Mouse (Mus musculus) neural tube, embryonic 12.5 days (tissue): ENCODE measurements around the gene Aldh3a2. TPM values are rescaled to one million over a fixed set of nuclear protein-coding genes. Genes with fewer than 3 reads are reported as not detected.
A peak's percentile ranks its signal among the peaks of the same experiment; 100 is the strongest.
"Not testable (repeated sequence)": the region's sequence is repeated elsewhere in the genome, so short reads cannot be mapped to it uniquely, and the experiment has no call there.

Source experiments
- ATAC-seq: fragments of 200-750 bp; cut with Nextera tagmentation; 2 replicates; pipeline ENCODE4 v1.8.0; 2017; ENCODE audit warnings: low read depth, mild to moderate bottlenecking, moderate TSS enrichment, moderate library complexity; ENCODE audit not compliant: low FRiP score
- H3K27ac ChIP-seq: fragments of 300-500 bp; sonication (generic); 2 replicates; pipeline ENCODE4 v1.5.1; 2016
- H3K27me3 ChIP-seq: fragments of 300-500 bp; sonication (generic); replicated peaks from 2 replicates; pipeline ENCODE4 v1.6.1; 2016; ENCODE audit warnings: mild to moderate bottlenecking
- H3K36me3 ChIP-seq: fragments of 300-500 bp; sonication (generic); 2 replicates; pipeline ENCODE4 v1.6.1; 2016; ENCODE audit warnings: mild to moderate bottlenecking
- H3K4me1 ChIP-seq: fragments of 300-500 bp; sonication (generic); 2 replicates; pipeline ENCODE4 v1.6.1; 2016
- H3K4me2 ChIP-seq: fragments of 300-500 bp; sonication (generic); replicated peaks from 2 replicates; pipeline ENCODE4 v1.6.1; 2016; ENCODE audit warnings: mild to moderate bottlenecking
- H3K4me3 ChIP-seq: fragments of 300-500 bp; sonication (generic); 2 replicates; pipeline ENCODE4 v1.5.1; 2016
- H3K9ac ChIP-seq: fragments of 300-500 bp; sonication (generic); 2 replicates; pipeline ENCODE4 v1.6.1; 2016; ENCODE audit warnings: mild to moderate bottlenecking
- H3K9me3 ChIP-seq: fragments of 300-500 bp; sonication (generic); 2 replicates; pipeline ENCODE4 v1.6.1; 2016; ENCODE audit warnings: mild to moderate bottlenecking
- WGBS: fragments of 180-500 bp; shearing (Covaris S2); methylation state at CpG from one replicate; pipeline ENCODE4 v1.1.7; 2016; 5-methylcytosine and 5-hydroxymethylcytosine counted together
- polyA plus RNA-seq: library from polyadenylated mRNA; unstranded; fragments of >200 nt; fragmentation: Nextera tagmentation; extraction: Ambion mirVana; gene quantifications from 2 replicates; pipeline ENCODE4 v1.2.1, GENCODE M21; 2016

Aldh3a2 gene
- polyA plus RNA-seq, 1 experiment from 2014 or later: 23.0 TPM

- WGBS: 82% methylated on average over 3 of the region's 3 CpGs
Observed at GRCm38 (mm10) chr11:61180361-61180760, 86.9 kb downstream of the Aldh3a2 start.

GRCm38 (mm10) chr11:61176321-61176720, 90.9 kb downstream of the Aldh3a2 start:
- H3K4me2 ChIP-seq: no peak overlapping the region

More at GRCm38 (mm10) chr11:61180361-61180760, 86.9 kb downstream of the Aldh3a2 start:
- Histone ChIP-seq H3K4me1 (no peaks in the 10 kb centered on the region), H3K27me3 (no peaks in the 10 kb centered on the region), H3K36me3 (no peaks in the 10 kb centered on the region), H3K9ac (no peak overlapping the region), H3K27ac (no peak overlapping the region), H3K9me3 (no peaks in the 10 kb centered on the region), H3K4me3 (no peak overlapping the region), H3K4me2 (no peak overlapping the region)
- no peak for ATAC-seq

GRCm38 (mm10) chr11:61175778-61176177, 91.5 kb downstream of the Aldh3a2 start:
- Histone ChIP-seq H3K27ac (no peak overlapping the region), H3K4me3 (no peak overlapping the region), H3K4me2 (peak overlapping the region; percentile 49), H3K9me3 (no peaks in the 10 kb centered on the region), H3K27me3 (no peaks in the 10 kb centered on the region), H3K4me1 (peaks cover 27% of the 10 kb centered on the region), H3K36me3 (0 out of 2 replicates have a peak, but pooled peaks cover 4% of the 10 kb centered on the region), H3K9ac (no peak overlapping the region)
- no peak for ATAC-seq
- WGBS: 77% methylated on average over 5 of the region's 5 CpGs

More at GRCm38 (mm10) chr11:61176321-61176720, 90.9 kb downstream of the Aldh3a2 start:
- no peak overlapping the region for H3K27ac ChIP-seq
- no peaks in the 10 kb centered on the region for H3K27me3 ChIP-seq
- no peak overlapping the region for H3K9ac ChIP-seq
- H3K4me1 ChIP-seq: peaks cover 22% of the 10 kb centered on the region
- no peak overlapping the region for H3K4me3 ChIP-seq
- 94% methylated on average over 1 of the region's 1 CpGs for WGBS
- H3K9me3 ChIP-seq: no peaks in the 10 kb centered on the region
- ATAC-seq: no peak
- 0 out of 2 replicates have a peak, but pooled peaks cover 3% of the 10 kb centered on the region for H3K36me3 ChIP-seq

- Histone ChIP-seq H3K9me3 (no peaks in the 10 kb centered on the region), H3K27me3 (no peaks in the 10 kb centered on the region), H3K4me2 (peak within 1 kb of the TSS; percentile 73), H3K27ac (peak within 1 kb of the TSS; percentile 95), H3K36me3 (0 out of 2 replicates have a peak, but pooled peaks cover 7% of the 10 kb centered on the region), H3K4me3 (peak within 1 kb of the TSS; percentile 98), H3K9ac (peak within 1 kb of the TSS; percentile 99), H3K4me1 (peaks cover 34% of the 10 kb centered on the region)
- ATAC-seq: peak; percentile 98
- under 1% methylated on average over 69 of the region's 69 CpGs for WGBS
Observed at GRCm38 (mm10) chr11:61174821-61175658, 92.2 kb downstream of the Aldh3a2 start, which contains the start of gene Usp22. Gene Usp22 (minus strand): TSS chr11:61175055.

- Histone ChIP-seq H3K9me3 (no peaks in the 10 kb centered on the region), H3K27me3 (no peaks in the 10 kb centered on the region), H3K4me3 (peak overlapping the region; percentile 98), H3K4me2 (peak overlapping the region; percentile 73), H3K27ac (peak overlapping the region; percentile 95), H3K36me3 (0 out of 2 replicates have a peak, but pooled peaks cover 7% of the 10 kb centered on the region), H3K4me1 (peaks cover 34% of the 10 kb centered on the region), H3K9ac (peak overlapping the region; percentile 99)
- WGBS: under 1% methylated on average over 28 of the region's 28 CpGs
- peak; percentile 55 for ATAC-seq
Observed at GRCm38 (mm10) chr11:61174291-61174820, 92.9 kb downstream of the Aldh3a2 start.

- not testable (repeated sequence) for H3K27me3 ChIP-seq, H3K9me3 ChIP-seq, H3K36me3 ChIP-seq, ATAC-seq, H3K27ac ChIP-seq
- H3K4me2 ChIP-seq: peak overlapping the region; percentile 73
- peaks cover 43% of the 10 kb centered on the region for H3K4me1 ChIP-seq
- peak overlapping the region; percentile 98 for H3K4me3 ChIP-seq
- WGBS: 45% methylated on average over 15 of the region's 15 CpGs
- peak overlapping the region; percentile 33; the same call in 1 of the 2 replicates for H3K9ac ChIP-seq
Observed at GRCm38 (mm10) chr11:61173477-61173876, 93.8 kb downstream of the Aldh3a2 start.

Other genes with a start within 250 kb of the Aldh3a2 start
- gene Kcnj12, start 244.9 kb downstream of the Aldh3a2 start, polyA plus RNA-seq: 7.4 and 10.3 TPM in 2 replicates
- gene Tnfrsf13b, start 140.7 kb downstream of the Aldh3a2 start, polyA plus RNA-seq: 1.2 TPM in 2 replicates
- gene Usp22, start 92.4 kb downstream of the Aldh3a2 start, polyA plus RNA-seq: 346 and 373 TPM in 2 replicates
- gene Aldh3a1, start 59.9 kb downstream of the Aldh3a2 start, polyA plus RNA-seq: not detected in 2 replicates
- gene Slc47a2, start 75.4 kb upstream of the Aldh3a2 start, polyA plus RNA-seq: not detected in 2 replicates
- gene Slc47a1, start 110.9 kb upstream of the Aldh3a2 start, polyA plus RNA-seq: 0.06 and 0.17 TPM in 2 replicates
- gene Rnf112, start 186.7 kb upstream of the Aldh3a2 start, polyA plus RNA-seq: 8.9 and 9.2 TPM in 2 replicates
- 103 and 133 TPM in 2 replicates for gene Mfap4, start 218.0 kb upstream of the Aldh3a2 start, polyA plus RNA-seq
- gene Mapk7, start 226.9 kb upstream of the Aldh3a2 start, polyA plus RNA-seq: 93.7 and 95.6 TPM in 2 replicates
- 31.0 and 31.1 TPM in 2 replicates for gene B9d1, start 237.7 kb upstream of the Aldh3a2 start, polyA plus RNA-seq